Mouse (Mus musculus) gastrocnemius, postnatal 14 days (tissue): Measurements from ENCODE around the gene Otor. TPM values are rescaled to one million over a fixed set of nuclear protein-coding genes. Genes with fewer than 3 reads are reported as not detected.

Experiments
- DNase-seq: peaks from one replicate; pipeline ENCODE4 v3.0.0; 2021; ENCODE audit warnings: mixed read lengths
- intact Hi-C: fragments of 180-260 bp; cut with DNase I; formaldehyde crosslinking; loops from one replicate; pipeline ENCODE4 v1.15.1; 2025; ENCODE audit warnings: low total_unique reads
- total RNA-seq, 2 experiments: library from RNA; stranded (reverse); gene quantifications; 2 replicates each; pipeline ENCODE4 v1.2.3; 2021

Gene Otor
- total RNA-seq, 2 experiments from 2014 or later = not detected

GRCm38 (mm10) chr2:143114716-143115115, 36.4 kb downstream of the Otor start:
- intact Hi-C loops = loop anchor here (5.0 kb wide), 1 partner anchor 663 kb away; no protein-coding TSS in a partner anchor
- DNase-seq = no peak

- intact Hi-C loops = no loop called here
- no peak for DNase-seq
Observed at GRCm38 (mm10) chr2:143117453-143117852, 39.2 kb downstream of the Otor start.

GRCm38 (mm10) chr2:143118221-143118620, 39.9 kb downstream of the Otor start:
- intact Hi-C loops = no loop called here
- no peak for DNase-seq

- DNase-seq = peak; percentile 11
- intact Hi-C loops = no loop called here
Observed at GRCm38 (mm10) chr2:143131098-143131646, 52.9 kb downstream of the Otor start.

Other genes starting within 250 kb of the Otor start
- gene Kif16b, start 176.9 kb upstream of the Otor start, total RNA-seq = 10 to 100 TPM; 24.5 to 29.7 TPM
- 10 to 100 TPM; 15.2 to 21.2 TPM for gene Snrpb2, start 15.4 kb upstream of the Otor start, total RNA-seq